Mouse (Mus musculus): ENCODE measurements around the gene Wdr25. TPM values are rescaled to one million over a fixed set of nuclear protein-coding genes. Genes with fewer than 3 reads are reported as not detected.

The Wdr25 gene
- total RNA-seq, 4 experiments from 2014 or later: 7.9 to 12.9 (median 10.2) TPM

DNA sequence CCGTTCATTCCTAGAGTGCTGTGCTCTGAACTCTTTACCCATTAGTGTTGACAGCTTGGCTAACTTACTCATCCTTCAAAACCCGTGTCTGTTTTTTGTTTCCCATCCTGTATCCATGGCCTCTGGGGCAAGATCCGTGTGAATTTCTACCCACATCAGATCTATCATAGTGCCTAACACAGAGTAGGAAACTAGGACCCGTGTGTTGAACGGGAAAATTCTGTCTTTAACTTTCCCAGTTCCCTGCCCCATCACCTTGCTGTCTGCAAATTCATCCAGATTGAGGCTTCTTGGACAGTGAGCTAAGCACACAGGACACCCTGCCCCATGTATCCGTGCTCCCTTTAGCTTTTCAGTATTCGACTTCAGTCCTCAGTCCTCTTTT, 993 bp downstream of the Wdr25 start:
- no peak for DNase-seq (ENCODE audit: low spot score in 2 of 2)

DNA sequence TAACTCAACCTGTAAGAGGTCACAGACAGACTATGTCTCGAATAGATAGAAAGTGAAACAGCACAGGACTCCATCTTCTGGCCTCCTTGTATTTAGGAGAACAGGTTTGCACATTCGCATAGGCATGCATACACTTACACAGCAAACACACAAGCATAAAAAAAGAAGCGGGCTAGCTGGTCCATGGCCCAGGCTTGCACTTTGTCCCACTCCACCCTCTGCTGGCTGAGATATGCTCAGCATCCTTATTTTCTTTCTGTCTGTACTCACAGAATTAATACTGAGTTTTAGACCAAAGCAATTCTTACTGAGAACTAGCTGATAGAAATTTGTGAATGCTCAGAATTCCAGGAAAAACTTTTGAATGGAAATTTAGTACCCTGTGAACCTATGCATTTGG, 2.6 kb downstream of the Wdr25 start:
- DNase-seq (ENCODE audit: low spot score in 2 of 2): no peak

DNA sequence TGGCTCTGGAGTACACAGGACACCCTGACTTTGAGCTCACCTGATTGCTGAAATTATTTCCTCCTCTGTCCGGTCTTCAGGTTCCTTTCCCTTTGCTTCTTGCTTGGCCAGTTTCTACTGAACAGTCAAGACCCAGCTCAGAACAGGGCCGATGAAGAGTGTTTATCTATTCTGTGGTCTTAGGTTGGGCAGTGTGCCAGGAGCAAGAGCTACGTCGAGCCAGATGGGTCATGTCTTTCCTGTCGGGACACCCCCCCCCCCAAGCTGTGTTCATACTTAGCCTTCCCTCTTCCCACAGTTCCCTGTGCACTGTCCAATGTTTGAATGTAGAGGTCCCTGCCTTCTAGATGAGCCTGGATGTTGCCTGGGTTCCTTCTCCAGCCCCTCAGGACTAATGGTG, 7.9 kb downstream of the Wdr25 start:
- no peak for DNase-seq (ENCODE audit: low spot score in 2 of 2)

DNA sequence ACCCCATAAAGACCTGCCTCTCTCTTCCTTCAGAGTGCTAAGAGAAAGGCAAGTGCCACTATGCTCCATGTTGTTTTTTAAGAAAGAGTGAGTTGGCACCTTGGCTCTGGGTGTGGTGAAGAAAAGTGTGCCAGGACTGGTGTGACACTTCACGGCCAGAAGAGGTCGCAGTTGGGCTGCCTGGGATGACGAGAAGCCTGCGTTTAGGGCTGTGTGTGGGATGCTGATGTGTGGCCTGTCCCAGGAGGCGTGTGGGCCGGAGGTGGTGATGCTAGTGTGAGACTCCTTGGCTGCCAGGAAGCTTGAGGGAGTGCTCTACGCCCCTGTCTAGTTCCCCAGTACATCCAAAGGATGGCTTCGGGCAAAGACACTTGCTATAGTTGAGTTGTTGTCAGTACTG, 9.5 kb downstream of the Wdr25 start:
- DNase-seq (ENCODE audit: low spot score in 2 of 2): peak; percentile 51 to 81

DNA sequence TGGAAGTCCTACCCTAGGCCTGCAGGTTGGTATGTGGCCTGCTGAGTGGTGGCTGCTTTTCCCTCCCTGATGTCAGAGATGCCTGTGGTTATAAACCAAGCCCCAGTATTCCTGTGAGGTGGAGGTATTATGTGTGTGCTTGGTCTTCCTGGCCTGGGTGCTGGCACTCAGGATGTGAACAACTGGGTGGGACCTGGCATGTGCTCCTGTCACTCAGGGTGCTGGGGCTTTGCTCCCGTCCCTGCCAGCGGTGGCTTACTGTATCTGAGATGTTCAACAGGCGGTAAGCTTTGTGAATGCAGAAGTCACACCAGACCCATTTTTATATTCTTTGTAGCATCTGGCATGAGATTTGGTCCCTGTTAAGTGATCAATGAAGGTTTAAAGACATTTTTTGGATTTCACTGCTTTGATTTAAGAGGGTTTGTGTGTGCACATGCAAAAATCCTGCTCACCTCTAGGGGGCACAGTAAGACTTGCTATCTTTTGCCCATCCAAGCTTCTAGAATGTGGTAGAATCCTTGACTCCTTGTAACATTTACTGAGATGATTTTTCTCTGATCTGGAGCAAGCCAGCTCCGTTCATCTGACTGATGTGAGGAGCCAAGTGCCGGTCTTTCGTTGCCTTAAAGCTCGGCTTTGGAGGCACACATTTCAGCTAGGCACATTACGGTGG, 10.3 kb downstream of the Wdr25 start:
- peak; percentile 37 to 62 for DNase-seq (ENCODE audit: low spot score in 2 of 2)

DNA sequence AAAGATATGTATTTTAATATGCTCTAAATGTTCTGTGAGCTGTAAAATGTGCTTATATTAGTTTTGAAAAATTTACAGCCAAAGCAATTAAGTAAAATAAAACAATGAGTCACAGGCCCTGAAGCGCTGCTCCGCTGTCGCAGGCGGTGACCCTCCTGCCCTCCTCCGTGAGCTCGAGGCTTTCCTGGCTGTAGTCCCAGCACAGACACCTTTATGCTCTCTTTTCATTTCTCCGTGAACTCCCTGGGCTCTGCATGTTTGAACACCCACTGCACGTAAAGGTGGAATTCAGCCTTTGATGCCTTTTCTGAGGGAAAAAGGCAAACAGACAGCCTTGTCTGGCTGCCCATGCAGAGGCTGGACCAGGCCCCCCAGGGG, 10.8 kb downstream of the Wdr25 start:
- no peak for DNase-seq (ENCODE audit: low spot score in 2 of 2)

DNA sequence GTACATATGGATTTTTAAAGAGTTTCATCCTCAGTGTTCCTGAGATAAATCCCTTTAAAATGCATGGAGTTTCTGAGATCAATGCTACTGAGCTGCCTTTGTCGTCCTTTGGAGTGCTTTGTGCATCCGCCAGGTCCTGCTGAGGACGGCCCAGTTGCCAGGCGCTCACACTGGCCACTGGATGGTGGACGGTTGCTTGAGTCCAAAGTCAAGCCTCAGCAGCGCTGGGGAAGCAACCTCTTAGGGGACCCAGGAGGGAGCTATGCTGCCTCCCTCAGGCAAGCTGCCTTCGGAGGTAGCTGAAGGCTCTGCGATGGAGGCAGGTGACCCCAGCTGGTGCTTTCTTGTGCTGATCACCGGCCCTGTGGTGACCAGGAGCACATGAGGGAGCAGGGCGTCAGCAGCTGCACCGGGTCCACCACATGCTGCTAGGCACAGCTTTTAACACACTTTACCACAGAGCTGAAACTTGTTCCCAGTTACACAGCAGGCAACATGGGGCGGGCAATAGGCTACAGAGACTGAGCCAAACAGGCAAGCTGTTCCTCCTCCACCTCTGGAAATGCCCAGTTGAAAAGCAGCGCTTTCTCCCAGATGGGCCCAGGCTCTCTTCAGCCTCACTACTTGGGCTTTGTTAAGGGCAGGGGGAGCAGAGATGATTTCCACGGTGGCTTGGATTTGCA, 12.3 kb downstream of the Wdr25 start:
- DNase-seq (ENCODE audit: low spot score in 2 of 2): no peak

DNA sequence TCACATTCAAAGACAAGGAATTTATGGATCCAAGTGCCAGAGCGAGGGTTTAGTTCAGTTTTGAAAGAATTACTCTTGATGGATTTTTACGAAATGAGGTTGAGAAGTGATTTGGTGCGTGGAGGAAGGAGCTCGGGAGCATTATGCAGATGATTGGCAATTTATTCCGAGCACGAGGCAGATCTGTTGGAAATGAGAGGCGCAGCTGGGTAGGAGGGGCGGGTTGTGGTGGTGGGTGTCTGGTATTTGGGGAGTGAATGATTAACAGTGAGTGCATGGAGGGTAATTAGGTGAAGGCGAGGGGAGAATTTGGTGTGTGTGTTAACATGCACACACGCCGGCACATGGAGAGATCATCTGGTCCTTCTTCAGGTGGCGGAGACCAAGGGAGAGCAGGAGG, 13.0 kb downstream of the Wdr25 start:
- no peak for DNase-seq (ENCODE audit: low spot score in 2 of 2)

DNA sequence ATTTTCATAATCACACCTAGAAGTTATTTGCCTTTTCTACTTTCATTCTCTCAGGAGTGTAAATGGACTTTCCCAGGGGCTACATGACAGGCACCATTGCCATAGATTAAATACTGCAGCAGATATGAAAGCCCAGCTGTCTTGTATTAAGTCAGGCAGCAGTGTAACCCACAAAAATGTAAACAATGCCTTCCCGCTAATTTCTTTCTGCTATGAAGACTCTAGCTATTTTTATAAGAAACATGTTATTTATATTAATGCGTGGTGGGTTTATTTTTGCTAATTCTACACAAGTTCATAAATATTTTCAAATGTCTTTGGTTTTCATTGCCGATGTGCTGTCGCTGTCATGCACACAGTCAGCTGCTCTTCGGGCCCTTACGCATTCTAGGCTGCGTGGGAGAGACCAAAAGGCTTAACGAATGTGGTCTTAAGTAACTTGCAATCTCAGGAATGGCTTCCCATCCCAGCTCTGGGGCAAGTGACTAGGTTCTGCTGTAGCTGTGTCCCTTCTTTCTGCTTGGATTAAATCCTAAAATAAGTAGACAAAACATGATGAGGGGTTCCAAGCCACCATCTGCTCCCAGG, 16.5 kb downstream of the Wdr25 start:
- no peak for DNase-seq (ENCODE audit: low spot score in 2 of 2)

DNA sequence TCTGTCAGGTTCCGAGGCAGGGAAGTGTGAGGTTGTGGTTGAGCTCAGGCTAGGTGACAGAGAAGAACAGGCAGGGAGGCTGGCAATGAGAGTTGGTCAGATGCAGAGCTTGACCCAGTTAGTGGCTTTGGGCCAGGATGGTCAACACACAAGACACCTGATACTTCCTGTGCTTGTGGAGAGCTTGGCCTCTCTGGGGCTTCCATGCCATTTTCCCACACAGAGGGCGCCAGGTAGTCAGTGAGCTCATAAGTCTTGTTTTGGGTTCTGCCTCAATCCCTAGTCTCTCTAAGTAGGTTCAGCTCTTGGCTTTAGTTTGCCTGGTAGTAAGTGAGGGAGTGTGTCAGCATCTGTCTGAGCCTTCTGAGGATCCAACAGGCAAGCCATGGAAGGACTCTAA, 19.0 kb downstream of the Wdr25 start:
- DNase-seq (ENCODE audit: low spot score in 2 of 2): no peak

DNA sequence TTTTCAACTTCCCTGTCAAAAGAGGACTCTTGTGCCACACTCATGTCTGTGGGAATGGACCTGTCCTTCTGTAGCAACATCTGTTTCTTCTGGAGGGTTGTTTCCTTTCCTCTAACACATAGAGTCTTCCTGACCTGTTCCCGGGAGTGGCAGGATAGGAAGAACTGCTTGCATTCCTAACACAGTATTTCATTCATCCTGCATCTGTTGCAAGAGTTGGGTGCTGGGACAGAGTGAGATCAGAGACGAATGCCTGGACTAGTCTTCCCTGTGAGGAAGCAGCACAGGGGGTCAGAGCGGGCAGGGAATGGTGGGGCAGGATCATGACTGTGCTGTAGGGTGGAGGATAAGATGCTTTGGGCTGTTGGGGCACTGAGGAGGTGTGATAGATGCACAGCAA, 20.8 kb downstream of the Wdr25 start:
- DNase-seq (ENCODE audit: low spot score in 2 of 2): no peak

DNA sequence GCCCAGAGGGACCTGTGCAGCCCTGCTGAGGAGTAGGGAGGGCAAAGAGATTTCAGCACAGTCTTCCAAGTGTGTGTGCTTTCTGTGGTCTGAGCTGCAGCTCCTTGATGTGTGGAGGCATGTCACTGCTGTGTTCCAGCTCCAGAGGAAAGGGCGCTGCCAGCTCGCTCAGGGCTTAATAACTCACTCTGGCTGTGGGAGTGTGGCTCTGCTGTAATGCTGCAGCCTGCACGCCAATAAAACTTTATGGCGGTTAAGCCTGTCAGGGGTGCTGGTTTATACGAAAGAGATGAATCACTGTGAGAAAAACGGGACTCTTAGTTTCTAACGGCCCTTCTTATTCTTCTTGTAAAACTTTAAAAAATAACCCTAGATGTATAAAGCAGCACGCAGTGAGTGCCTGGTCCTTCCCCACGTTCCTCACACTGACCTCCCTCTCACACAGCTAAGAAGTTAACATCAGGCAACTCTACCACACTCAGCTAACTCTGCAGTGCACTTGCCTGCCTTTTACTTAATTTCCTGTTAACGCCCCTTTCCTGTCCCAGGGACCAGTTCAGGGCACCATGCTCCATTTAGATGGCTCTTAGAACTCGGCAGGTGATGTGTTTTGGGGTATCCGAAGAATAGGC, 21.4 kb downstream of the Wdr25 start:
- DNase-seq (ENCODE audit: low spot score in 2 of 2): no peak

DNA sequence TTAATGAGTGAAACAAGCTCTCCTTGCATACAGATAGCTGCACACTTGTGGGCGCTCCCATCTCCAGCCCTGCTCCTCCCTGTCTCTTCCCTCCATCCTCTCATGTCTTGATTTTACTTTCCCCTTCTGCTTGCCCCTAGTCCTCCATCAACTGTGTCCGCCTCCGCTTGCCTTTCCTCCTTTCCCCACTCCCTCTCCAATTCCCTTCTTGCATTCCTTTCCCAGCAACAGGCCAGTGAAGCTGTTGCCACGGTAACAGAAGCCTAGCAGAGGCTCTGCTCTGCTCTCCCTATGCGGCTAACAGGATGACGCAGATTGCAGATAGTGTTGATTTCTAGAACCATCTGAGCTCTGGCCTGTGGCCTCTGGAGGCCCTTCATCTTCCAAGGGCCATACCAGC, 22.5 kb downstream of the Wdr25 start:
- DNase-seq (ENCODE audit: low spot score in 2 of 2): peak in 1 of 2 experiments; percentile 61

DNA sequence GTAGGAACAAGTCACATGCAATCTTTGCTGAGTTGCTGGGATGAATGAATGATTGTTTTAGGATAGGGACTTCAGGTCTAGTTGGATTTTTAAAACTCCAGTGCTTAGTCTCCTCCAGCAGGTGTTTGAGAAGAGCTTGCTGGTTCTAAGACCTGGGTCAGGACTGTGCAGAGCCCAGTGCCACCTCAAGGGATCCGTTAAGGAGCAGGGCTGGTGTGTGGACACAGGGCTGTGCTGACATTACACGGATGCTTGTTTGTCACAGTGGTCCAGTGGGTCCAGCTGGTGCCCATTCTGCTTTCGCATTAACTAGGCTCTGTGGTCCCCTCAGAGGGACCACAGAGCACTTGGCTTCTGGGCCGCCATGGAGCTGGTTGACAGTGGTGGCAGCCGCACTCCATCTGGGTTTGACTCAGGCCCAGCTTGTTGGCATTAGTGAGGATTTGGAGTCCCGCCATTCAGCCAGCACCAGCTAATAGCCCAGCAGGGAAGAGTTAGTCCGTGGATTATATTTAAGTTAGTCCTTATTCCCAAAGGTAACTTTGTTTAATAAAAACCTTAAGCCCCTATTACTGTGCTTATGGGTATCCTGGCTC, 23.1 kb downstream of the Wdr25 start:
- DNase-seq (ENCODE audit: low spot score in 2 of 2): no peak

DNA sequence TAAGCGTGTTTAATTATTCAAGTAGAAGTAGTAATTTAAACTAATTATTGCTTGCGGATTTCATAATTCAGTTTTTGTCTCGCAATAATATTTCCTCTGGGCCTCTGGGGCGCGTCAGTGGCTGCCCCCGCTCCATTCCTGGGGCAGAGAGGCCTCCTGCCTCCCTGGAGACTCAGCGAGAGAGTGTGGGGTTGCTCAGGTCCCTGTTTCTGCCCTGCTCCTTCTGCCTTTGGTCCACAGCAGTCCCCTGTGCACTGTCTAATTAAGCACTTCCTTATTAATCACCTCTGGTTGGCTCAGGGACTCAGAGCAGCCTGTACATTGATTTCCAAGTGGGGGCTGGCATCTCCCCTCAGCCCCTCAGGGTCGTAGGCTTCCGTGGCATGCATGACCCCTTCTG, 24.1 kb downstream of the Wdr25 start:
- DNase-seq (ENCODE audit: low spot score in 2 of 2): no peak

DNA sequence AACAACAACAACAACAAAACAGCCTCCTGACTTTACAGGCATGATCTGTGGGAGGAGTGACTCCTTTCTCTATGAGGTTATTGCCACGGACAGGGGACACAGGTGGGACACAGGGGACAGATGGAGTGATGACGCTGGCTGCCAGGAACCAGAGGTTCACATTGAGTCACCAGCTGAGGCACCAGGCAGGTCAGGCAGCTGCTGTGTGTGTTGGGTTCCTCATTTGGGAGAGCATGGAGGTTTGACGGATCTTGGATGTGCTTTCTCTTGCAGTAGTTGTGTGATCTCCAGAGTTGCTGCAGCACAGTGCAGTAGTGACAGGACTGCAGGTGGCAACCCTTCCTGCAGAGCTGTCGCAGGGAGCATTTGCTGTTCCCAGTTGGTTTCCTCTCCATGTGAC, 25.3 kb downstream of the Wdr25 start:
- DNase-seq (ENCODE audit: low spot score in 2 of 2): no peak

DNA sequence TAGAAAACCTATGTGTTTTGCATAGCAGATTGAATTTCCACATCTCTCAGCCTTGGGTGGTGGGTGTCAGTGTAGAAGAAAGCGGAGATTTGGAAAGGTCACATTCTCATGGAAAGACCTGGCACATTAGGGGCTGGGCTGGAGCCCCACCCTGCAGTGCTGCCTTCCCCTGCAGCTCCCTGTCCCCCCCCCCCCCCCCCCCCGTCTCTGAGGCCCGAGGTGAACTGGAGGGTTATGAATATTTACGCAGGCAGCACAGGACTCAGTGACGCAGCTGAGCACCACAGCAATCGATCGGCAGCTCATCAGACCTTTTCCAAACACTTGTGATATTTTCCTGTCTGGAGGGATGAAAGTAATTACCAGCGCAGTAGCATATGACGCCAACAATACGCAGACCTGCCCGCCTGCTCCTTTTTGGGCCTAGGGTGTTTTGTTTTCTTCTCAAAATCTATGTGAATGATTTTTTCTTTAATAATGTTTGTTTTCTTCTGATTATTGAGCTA, 33.2 kb downstream of the Wdr25 start:
- DNase-seq (ENCODE audit: low spot score in 2 of 2): no peak

DNA sequence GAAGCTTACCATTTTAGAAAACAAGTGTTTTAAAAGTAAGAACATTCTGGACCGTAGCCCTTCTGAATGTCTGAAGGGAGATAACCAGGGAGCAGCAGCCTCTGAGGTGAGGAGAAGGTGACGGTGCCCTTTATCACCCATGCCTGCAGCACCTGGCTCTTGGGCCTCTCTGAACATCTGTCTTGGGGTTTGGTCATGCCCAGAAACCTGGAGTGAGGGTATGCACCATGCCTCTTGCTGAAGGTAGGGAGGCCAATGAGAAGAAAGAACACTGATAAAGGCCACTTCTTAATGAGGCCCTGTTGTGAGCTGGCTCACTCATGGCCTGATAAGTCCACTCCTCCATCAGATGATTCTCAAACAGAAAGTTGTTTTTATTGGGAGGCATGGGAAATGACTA, 34.8 kb downstream of the Wdr25 start:
- DNase-seq (ENCODE audit: low spot score in 2 of 2): no peak

DNA sequence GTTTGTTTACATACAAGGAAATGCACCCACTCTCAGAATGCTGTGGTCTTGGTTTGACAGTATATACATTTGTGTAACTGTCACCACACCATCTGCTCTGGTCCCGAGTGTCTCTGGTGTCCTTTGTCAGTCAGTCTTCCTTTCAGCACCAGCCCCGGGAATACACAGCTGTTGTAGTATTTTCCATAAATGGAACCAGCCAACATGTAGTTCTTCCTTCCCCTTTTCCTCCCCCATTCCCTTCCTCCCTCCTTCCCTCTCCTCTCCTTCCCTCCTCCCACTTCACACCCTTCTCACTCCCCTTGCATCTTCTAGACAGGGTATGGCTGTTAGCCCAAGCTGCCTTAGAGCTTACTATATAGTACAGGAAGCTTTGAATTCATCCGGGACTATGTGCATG, 36.0 kb downstream of the Wdr25 start:
- no peak for DNase-seq (ENCODE audit: low spot score in 2 of 2)

DNA sequence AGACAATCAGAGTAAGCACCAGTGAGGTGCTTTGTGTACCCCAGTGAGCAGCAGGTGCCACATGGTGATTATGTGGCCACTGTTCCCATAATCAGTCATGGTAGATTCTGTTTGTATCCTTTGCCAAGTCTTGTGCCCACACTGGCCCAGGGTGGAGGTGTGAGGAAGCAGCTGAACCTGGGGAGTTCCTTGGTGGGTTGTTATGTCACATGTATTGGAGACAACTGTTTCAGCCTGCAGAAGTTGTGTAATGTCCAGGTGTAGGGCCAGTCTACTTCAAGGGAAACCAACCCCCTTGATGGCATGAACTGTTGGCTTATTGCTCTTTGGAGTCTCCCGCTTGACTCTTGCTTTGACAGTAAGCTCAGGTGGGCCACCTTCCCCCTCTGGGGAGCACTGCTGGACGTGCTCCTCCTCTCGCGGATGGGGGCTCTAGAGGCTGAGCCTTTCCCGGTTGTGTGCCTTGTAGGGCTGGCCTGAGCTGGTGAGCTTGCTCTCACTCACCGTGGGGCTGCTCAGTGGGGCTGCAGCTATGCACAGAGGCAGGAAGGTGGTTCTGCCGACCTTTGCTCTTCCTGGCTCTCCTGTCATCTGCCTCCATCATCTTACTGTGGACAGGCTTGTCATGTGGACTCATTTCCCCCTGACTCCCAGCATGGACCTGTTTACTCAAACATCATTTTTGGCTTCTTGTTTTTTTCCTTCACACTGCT, 38.1 kb downstream of the Wdr25 start:
- no peak for DNase-seq (ENCODE audit: low spot score in 2 of 2)

DNA sequence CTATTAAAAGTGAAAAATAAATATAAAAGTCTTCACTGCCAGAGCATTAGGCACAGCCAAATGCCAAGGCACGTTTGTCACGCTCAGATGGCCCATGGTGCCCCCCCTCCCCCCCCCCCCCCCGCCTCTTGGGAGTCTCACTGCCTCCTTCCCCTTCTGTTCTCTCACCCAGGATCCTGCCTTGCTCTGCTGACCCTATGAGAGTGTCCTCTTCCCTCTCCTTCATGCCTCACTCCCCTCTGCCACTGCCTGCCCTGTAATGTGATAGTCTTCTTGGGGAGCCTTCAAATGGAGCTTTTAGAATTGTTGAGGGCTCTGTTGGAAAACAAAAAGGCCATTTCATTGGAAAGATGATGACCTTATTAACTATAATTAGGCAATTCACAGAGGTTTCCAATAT, 38.7 kb downstream of the Wdr25 start:
- no peak for DNase-seq (ENCODE audit: low spot score in 2 of 2)

Data from left cerebral cortex, adult 8-10 months (tissue).